Mouse (Mus musculus) liver, postnatal 0 days (tissue): Measurements from ENCODE around the gene Papolg. TPM values are rescaled to one million over a fixed set of nuclear protein-coding genes. Genes with fewer than 3 reads are reported as not detected.
A peak's percentile ranks its signal among the peaks of the same experiment; 100 is the strongest.

ENCODE experiments used
- ATAC-seq: fragments of 200-750 bp; cut with Nextera tagmentation; 2 replicates; pipeline ENCODE4 v1.8.0; 2017; ENCODE audit warnings: mild to moderate bottlenecking, moderate library complexity
- DNase-seq: peaks from one replicate; pipeline ENCODE4 v3.0.0-alpha.2; 2016
- H3K27ac ChIP-seq: fragments of 300-500 bp; sonication (generic); 2 replicates; pipeline ENCODE4 v1.5.1; 2014; ENCODE audit warnings: antibody characterized with exemption, moderate library complexity, mild to moderate bottlenecking, low read depth
- H3K27me3 ChIP-seq: fragments of 300-500 bp; sonication (generic); 2 replicates; pipeline ENCODE4 v1.6.1; 2014; ENCODE audit warnings: low read length, control low read depth, mixed read lengths; ENCODE audit not compliant: insufficient read depth
- H3K36me3 ChIP-seq: fragments of 300-500 bp; sonication (generic); replicated peaks from 2 replicates; pipeline ENCODE4 v1.6.1; 2014; ENCODE audit warnings: mild to moderate bottlenecking, control low read depth, low read length, moderate library complexity, mixed read lengths; ENCODE audit not compliant: insufficient read depth
- H3K4me1 ChIP-seq: fragments of 300-500 bp; sonication (generic); 2 replicates; pipeline ENCODE4 v1.6.1; 2014; ENCODE audit warnings: antibody characterized with exemption, mild to moderate bottlenecking, control low read depth; ENCODE audit not compliant: insufficient read depth
- H3K4me2 ChIP-seq: fragments of 300-500 bp; sonication (generic); 2 replicates; pipeline ENCODE4 v1.6.1; 2014; ENCODE audit warnings: low read depth, mild to moderate bottlenecking, low read length, moderate library complexity, mixed read lengths
- H3K4me3 ChIP-seq: fragments of 300-500 bp; sonication (generic); 2 replicates; pipeline ENCODE4 v1.5.1; 2014; ENCODE audit warnings: low read depth, low read length
- H3K9ac ChIP-seq: fragments of 300-500 bp; sonication (generic); replicated peaks from 2 replicates; pipeline ENCODE4 v1.6.1; 2014; ENCODE audit warnings: mild to moderate bottlenecking, moderate library complexity
- H3K9me3 ChIP-seq: fragments of 300-500 bp; sonication (generic); 2 replicates; pipeline ENCODE4 v1.6.1; 2016; ENCODE audit warnings: mild to moderate bottlenecking, control low read depth, low read length, mixed read lengths
- CTCF ChIP-seq: sonication (generic); IDR thresholded peaks from 2 replicates; pipeline ENCODE4 v1.5.1; 2016; ENCODE audit warnings: antibody characterized with exemption, low read depth
- EP300 ChIP-seq: IDR thresholded peaks from 2 replicates; pipeline ENCODE4 v1.6.1; 2016; ENCODE audit warnings: antibody characterized with exemption, low read depth, mild to moderate bottlenecking
- WGBS: fragments of 180-500 bp; shearing (Covaris S2); extraction: QIAGEN DNeasy Blood & Tissue Kit; methylation state at CpG from one replicate; pipeline ENCODE4 v1.1.7; 2014; ENCODE audit not compliant: insufficient replicate concordance; 5-methylcytosine and 5-hydroxymethylcytosine counted together
- polyA plus RNA-seq: library from polyadenylated mRNA; unstranded; fragments of >200 nt; fragmentation: Nextera tagmentation; extraction: Ambion mirVana; gene quantifications from 2 replicates; pipeline ENCODE4 v1.2.1, GENCODE M21; 2015

The Papolg gene
- polyA plus RNA-seq, 1 experiment from 2014 or later, result 2.3 TPM

- no peak overlapping the region for H3K4me2 ChIP-seq
- no peaks in the 10 kb centered on the region for H3K27me3 ChIP-seq
- DNase-seq (no peak), ATAC-seq (no peak)
- peaks cover 6% of the 10 kb centered on the region for H3K4me1 ChIP-seq
- H3K9ac ChIP-seq, result no peak overlapping the region
- peaks cover 5% of the 10 kb centered on the region for H3K36me3 ChIP-seq
- no peaks in the 10 kb centered on the region for H3K9me3 ChIP-seq
- H3K27ac ChIP-seq, result no peak overlapping the region
- H3K4me3 ChIP-seq, result no peak overlapping the region
- TF ChIP-seq CTCF (no peak), EP300 (no peak)
Measured at GRCm38 (mm10) chr11:23893556-23893955, 1.5 kb downstream of the Papolg start.

DNA sequence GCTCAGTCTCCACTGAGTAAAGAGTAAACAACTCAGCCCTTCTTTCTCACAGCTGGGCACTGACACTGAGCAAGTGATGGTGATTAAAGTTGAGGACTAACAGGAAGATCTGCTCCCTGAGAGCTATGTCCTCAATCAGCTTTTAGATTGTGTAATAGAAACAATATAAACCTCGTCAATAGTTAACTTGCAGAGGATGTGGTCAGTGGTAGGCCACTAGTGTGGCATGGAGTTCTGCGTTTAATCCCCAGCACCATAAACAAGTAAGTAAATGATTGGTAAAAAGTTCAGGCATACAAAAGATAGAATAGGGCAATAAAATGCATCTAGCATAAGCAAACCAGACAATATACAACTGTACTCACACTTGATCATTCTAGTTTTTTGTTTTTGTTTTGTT, 30.7 kb downstream of the Papolg start:
- H3K4me1 ChIP-seq, result no peaks in the 10 kb centered on the region
- WGBS, result 57% methylated on average over 2 of the region's 2 CpGs
- H3K9me3 ChIP-seq, result no peaks in the 10 kb centered on the region
- no peak overlapping the region for H3K4me3 ChIP-seq
- TF ChIP-seq EP300 (no peak), CTCF (no peak)
- peaks cover 53% of the 10 kb centered on the region for H3K36me3 ChIP-seq
- no peak overlapping the region for H3K9ac ChIP-seq
- no peaks in the 10 kb centered on the region for H3K27me3 ChIP-seq
- no peak overlapping the region for H3K27ac ChIP-seq
- ATAC-seq, result no peak
- DNase-seq, result no peak
- H3K4me2 ChIP-seq, result no peak overlapping the region

DNA sequence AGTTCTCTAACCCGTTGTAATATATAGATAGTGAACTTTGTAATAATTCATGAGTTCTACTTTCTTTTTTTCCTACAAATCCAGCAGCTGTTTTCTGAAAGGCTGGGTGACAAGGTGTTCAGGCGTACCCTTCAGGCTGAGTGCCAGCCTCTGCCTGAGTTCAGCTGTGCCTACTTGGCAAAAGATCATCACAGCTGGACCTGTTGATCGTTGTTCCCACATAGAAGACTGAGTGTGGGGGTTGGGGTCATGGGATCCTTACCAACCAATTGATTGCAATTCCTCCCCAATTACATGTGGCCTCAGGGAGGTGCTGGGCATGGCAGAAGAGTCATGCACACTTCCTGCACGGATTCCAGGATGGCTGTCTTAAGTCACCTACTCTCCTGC, 38.3 kb downstream of the Papolg start:
- Histone ChIP-seq H3K9me3 (no peaks in the 10 kb centered on the region), H3K4me1 (no peaks in the 10 kb centered on the region), H3K27ac (no peak overlapping the region), H3K4me3 (no peak overlapping the region), H3K36me3 (peaks cover 23% of the 10 kb centered on the region), H3K27me3 (no peaks in the 10 kb centered on the region), H3K9ac (no peak overlapping the region), H3K4me2 (no peak overlapping the region)
- 81% methylated on average over 4 of the region's 4 CpGs for WGBS
- ATAC-seq (peak; percentile 55; the same call in 1 of the 2 replicates), DNase-seq (no peak)
- TF ChIP-seq CTCF, result no peak
- no peak for TF ChIP-seq EP300

DNA sequence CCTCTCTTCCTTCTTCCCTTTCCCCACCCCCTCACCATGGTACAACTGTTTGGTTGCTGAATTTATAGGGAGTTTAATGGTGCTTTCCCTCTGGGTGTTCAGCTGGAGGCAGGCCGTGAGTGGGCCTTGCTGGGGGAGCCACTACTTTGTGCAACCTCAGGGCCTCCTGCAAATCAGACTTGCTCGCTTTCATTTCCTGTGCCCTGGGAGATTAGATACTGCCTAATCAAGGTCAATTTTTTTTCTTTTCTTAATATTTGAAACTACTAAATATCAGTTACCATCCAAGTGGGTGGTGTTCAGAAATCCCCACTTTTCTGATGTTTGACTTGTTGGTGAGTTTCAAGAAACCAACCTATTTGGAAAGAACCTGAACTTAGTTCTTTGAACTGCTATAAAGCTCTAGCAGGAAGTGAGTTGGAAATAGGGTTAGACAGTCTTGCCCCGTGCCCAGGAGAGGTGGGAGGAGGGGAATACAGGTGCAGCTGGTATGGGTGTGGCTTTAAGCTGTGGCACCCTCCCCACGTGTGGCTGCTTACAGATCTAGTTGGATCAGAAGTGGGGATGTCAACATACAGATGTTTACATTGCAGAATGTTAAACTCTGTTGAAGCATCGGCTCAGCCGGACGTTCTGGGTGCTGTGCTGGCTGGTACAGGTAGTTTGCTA, 38.9 kb downstream of the Papolg start:
- no peak for ATAC-seq

GRCm38 (mm10) chr11:23855182-23855802, 39.8 kb downstream of the Papolg start:
- no peak overlapping the region for H3K9ac ChIP-seq
- peak; percentile 78 for TF ChIP-seq CTCF
- TF ChIP-seq EP300, result no peak
- no peak overlapping the region for H3K4me2 ChIP-seq
- H3K27ac ChIP-seq, result no peak overlapping the region
- H3K4me1 ChIP-seq, result no peaks in the 10 kb centered on the region
- peak; percentile 71 for DNase-seq
- peak; percentile 43; the same call in 1 of the 2 replicates for ATAC-seq
- peaks cover 18% of the 10 kb centered on the region for H3K36me3 ChIP-seq
- H3K4me3 ChIP-seq, result no peak overlapping the region
- H3K27me3 ChIP-seq, result no peaks in the 10 kb centered on the region
- H3K9me3 ChIP-seq, result no peaks in the 10 kb centered on the region
- 13% methylated on average over 3 of the region's 3 CpGs for WGBS

More for the DNA sequence above, 38.9 kb downstream of the Papolg start:
- no peak for TF ChIP-seq CTCF
- no peak for TF ChIP-seq EP300
- no peaks in the 10 kb centered on the region for H3K27me3 ChIP-seq
- H3K4me3 ChIP-seq, result no peak overlapping the region
- H3K4me2 ChIP-seq, result no peak overlapping the region
- DNase-seq, result no peak
- H3K27ac ChIP-seq, result no peak overlapping the region
- H3K4me1 ChIP-seq, result no peaks in the 10 kb centered on the region
- no peak overlapping the region for H3K9ac ChIP-seq
- 57% methylated on average over 7 of the region's 7 CpGs for WGBS
- H3K36me3 ChIP-seq, result peaks cover 20% of the 10 kb centered on the region
- no peaks in the 10 kb centered on the region for H3K9me3 ChIP-seq

GRCm38 (mm10) chr11:23853306-23853705, 41.7 kb downstream of the Papolg start:
- ATAC-seq (no peak), DNase-seq (no peak)
- Histone ChIP-seq H3K4me1 (no peaks in the 10 kb centered on the region), H3K36me3 (peaks cover 3% of the 10 kb centered on the region; the same call in 1 of the 2 replicates), H3K4me3 (no peak overlapping the region), H3K9ac (no peak overlapping the region), H3K4me2 (no peak overlapping the region), H3K9me3 (no peaks in the 10 kb centered on the region), H3K27me3 (no peaks in the 10 kb centered on the region), H3K27ac (no peak overlapping the region)
- no peak for TF ChIP-seq CTCF
- TF ChIP-seq EP300, result no peak
- 55% methylated on average over 5 of the region's 5 CpGs for WGBS
